Mouse (Mus musculus) erythroblast, embryonic 14.5 days (primary cell): ENCODE data around the gene Ccdc172.

Experiments used
- GATA1 ChIP-seq: IDR thresholded peaks from 2 replicates; pipeline ENCODE4 v1.6.1; 2012; ENCODE audit warnings: low read length, inconsistent platforms, mixed read lengths
- TAL1 ChIP-seq: IDR thresholded peaks from 3 replicates; pipeline ENCODE4 v1.6.1; 2012; ENCODE audit warnings: low read length, inconsistent platforms, mixed read lengths

- TF ChIP-seq TAL1, result no peak
- TF ChIP-seq GATA1, result no peak
Observed at GRCm38 (mm10) chr19:58573072-58573438, 61.3 kb downstream of the Ccdc172 start.
